Mouse (Mus musculus) gastrocnemius, postnatal 25 days (tissue): Measurements from ENCODE around the gene Hyal3. TPM values are rescaled to one million over a fixed set of nuclear protein-coding genes. Genes with fewer than 3 reads are reported as not detected.
"Not testable (repeated sequence)": the region's sequence is repeated elsewhere in the genome, so short reads cannot be mapped to it uniquely, and the experiment has no call there.

ENCODE experiments used
- DNase-seq: peaks from one replicate; pipeline ENCODE4 v3.0.0; 2022
- total RNA-seq, 2 experiments: library from RNA; stranded (reverse); gene quantifications; 1 replicate in 1 of 2; 2 replicates in 1 of 2; pipeline ENCODE4 v1.2.3; 2021

Gene Hyal3
- total RNA-seq, 2 experiments from 2014 or later, result 0.38 to 0.72 TPM

GRCm38 (mm10) chr9:107571534-107572326, 8.9 kb upstream of the Hyal3 start:
- DNase-seq, result no peak

- DNase-seq, result no peak
Measured at GRCm38 (mm10) chr9:107572327-107572662, 8.3 kb upstream of the Hyal3 start.

- not testable (repeated sequence) for DNase-seq
Measured at GRCm38 (mm10) chr9:107573774-107574173, 6.8 kb upstream of the Hyal3 start.

- no peak for DNase-seq
Measured at GRCm38 (mm10) chr9:107575579-107576356, 4.8 kb upstream of the Hyal3 start.

GRCm38 (mm10) chr9:107576357-107577107, 4.1 kb upstream of the Hyal3 start, which contains the start of gene Hyal1:
TSS of gene Hyal1 (plus strand) at chr9:107576927.
- peak; percentile 87 for DNase-seq

GRCm38 (mm10) chr9:107577871-107578270, 2.7 kb upstream of the Hyal3 start:
- DNase-seq, result no peak

- DNase-seq, result no peak
Measured at GRCm38 (mm10) chr9:107578587-107578986, 2.0 kb upstream of the Hyal3 start, which contains the start of gene Naa80. TSS of gene Naa80 (plus strand) at chr9:107578887.

- DNase-seq, result no peak
Measured at GRCm38 (mm10) chr9:107579023-107579900, 1.4 kb upstream of the Hyal3 start.

GRCm38 (mm10) chr9:107581584-107581983, 966 bp downstream of the Hyal3 start:
- DNase-seq, result no peak

- no peak for DNase-seq
Measured at GRCm38 (mm10) chr9:107582509-107583062, 2.0 kb downstream of the Hyal3 start.

GRCm38 (mm10) chr9:107583174-107583573, 2.6 kb downstream of the Hyal3 start:
- no peak for DNase-seq

- DNase-seq, result no peak
Measured at GRCm38 (mm10) chr9:107586504-107586903, 5.9 kb downstream of the Hyal3 start.

GRCm38 (mm10) chr9:107586974-107587832, 6.6 kb downstream of the Hyal3 start, which contains the start of gene Ifrd2:
TSS of gene Ifrd2 (plus strand) at chr9:107587642.
- peak; percentile 98 for DNase-seq

GRCm38 (mm10) chr9:107587833-107588639, 7.4 kb downstream of the Hyal3 start:
- DNase-seq, result peak; percentile 58

GRCm38 (mm10) chr9:107590058-107590772, 9.6 kb downstream of the Hyal3 start:
- DNase-seq, result peak; percentile 81

GRCm38 (mm10) chr9:107590773-107591060, 10.1 kb downstream of the Hyal3 start:
- DNase-seq, result no peak

- DNase-seq, result peak; percentile 88
Measured at GRCm38 (mm10) chr9:107593101-107593976, 12.7 kb downstream of the Hyal3 start.
